Mouse (Mus musculus): ENCODE data around the gene Fgfr2. TPM values are rescaled to one million over a fixed set of nuclear protein-coding genes. Genes with fewer than 3 reads are reported as not detected.
A peak's percentile ranks its signal among the peaks of the same experiment; 100 is the strongest.

Gene Fgfr2
- total RNA-seq, 2 experiments from 2014 or later: 35.8 to 40.8 TPM

- DNase-seq: no peak
- intact Hi-C loops (cut with DNase I): no loop called here
These were observed 1313.5 kb downstream of the Fgfr2 start for GRCm38 (mm10) chr7:131809584-131810181.

GRCm38 (mm10) chr7:131807257-131807656, 1315.9 kb downstream of the Fgfr2 start:
- intact Hi-C loops (cut with DNase I): no loop called here
- no peak for DNase-seq

- DNase-seq: no peak
- intact Hi-C loops (cut with DNase I): no loop called here
These were observed 1317.5 kb downstream of the Fgfr2 start for GRCm38 (mm10) chr7:131805525-131806202.

- DNase-seq: peak; percentile 50
- intact Hi-C loops (cut with DNase I): no loop called here
These were observed 1322.6 kb downstream of the Fgfr2 start for GRCm38 (mm10) chr7:131800416-131801045.

GRCm38 (mm10) chr7:131797161-131797560, 1326.0 kb downstream of the Fgfr2 start:
- intact Hi-C loops (cut with DNase I): no loop called here
- DNase-seq: no peak

GRCm38 (mm10) chr7:131788595-131789206, 1334.4 kb downstream of the Fgfr2 start:
- no peak for DNase-seq
- intact Hi-C loops (cut with DNase I): no loop called here

GRCm38 (mm10) chr7:131785721-131786120, 1337.4 kb downstream of the Fgfr2 start:
- no peak for DNase-seq
- intact Hi-C loops (cut with DNase I): no loop called here

- no peak for DNase-seq
- intact Hi-C loops (cut with DNase I): no loop called here
These were observed 1344.7 kb downstream of the Fgfr2 start for GRCm38 (mm10) chr7:131778271-131778985.

- no peak for DNase-seq
- intact Hi-C loops (cut with DNase I): no loop called here
These were observed 1345.5 kb downstream of the Fgfr2 start for GRCm38 (mm10) chr7:131777461-131778270.

GRCm38 (mm10) chr7:131776191-131776752, 1346.9 kb downstream of the Fgfr2 start:
- intact Hi-C loops (cut with DNase I): no loop called here

GRCm38 (mm10) chr7:131757922-131758321, 1365.2 kb downstream of the Fgfr2 start:
- DNase-seq: no peak
- intact Hi-C loops (cut with DNase I): no loop called here

More at GRCm38 (mm10) chr7:131776191-131776752, 1346.9 kb downstream of the Fgfr2 start:
- no peak for DNase-seq

- DNase-seq: no peak
- intact Hi-C loops (cut with DNase I): loop anchor here (5.0 to 10.0 kb wide), 2 partner anchors 185 to 203 kb away; partner anchors contain the start of genes Bub3, Hmx2 and Hmx3
These were observed 1375.8 kb downstream of the Fgfr2 start for GRCm38 (mm10) chr7:131747152-131748010.

GRCm38 (mm10) chr7:131746752-131747151, 1376.4 kb downstream of the Fgfr2 start:
- no peak for DNase-seq
- intact Hi-C loops (cut with DNase I): loop anchor here (5.0 to 10.0 kb wide), 2 partner anchors 184 to 202 kb away; partner anchors contain the start of genes Bub3, Hmx2 and Hmx3

GRCm38 (mm10) chr7:131743193-131743592, 1380.0 kb downstream of the Fgfr2 start:
- intact Hi-C loops (cut with DNase I): loop anchor here (10.0 kb wide), 1 partner anchor 198 kb away; the partner anchor contains the start of genes Hmx2 and Hmx3
- no peak for DNase-seq

GRCm38 (mm10) chr7:131722783-131723575, 1400.2 kb downstream of the Fgfr2 start:
- intact Hi-C loops (cut with DNase I): no loop called here
- no peak for DNase-seq

- intact Hi-C loops (cut with DNase I): no loop called here
- DNase-seq: no peak
These were observed 1400.8 kb downstream of the Fgfr2 start for GRCm38 (mm10) chr7:131722316-131722715.

- intact Hi-C loops (cut with DNase I): no loop called here
- no peak for DNase-seq
These were observed 1404.9 kb downstream of the Fgfr2 start for GRCm38 (mm10) chr7:131718280-131718679.

- intact Hi-C loops (cut with DNase I): no loop called here
These were observed 1410.1 kb downstream of the Fgfr2 start for GRCm38 (mm10) chr7:131713076-131713475.

More at GRCm38 (mm10) chr7:131713076-131713475, 1410.1 kb downstream of the Fgfr2 start:
- no peak for DNase-seq

Data from left cerebral cortex, postnatal 4 days (tissue).